Mouse (Mus musculus): ENCODE measurements around the gene Tmem254a. TPM values are rescaled to one million over a fixed set of nuclear protein-coding genes. Genes with fewer than 3 reads are reported as not detected.

Tmem254a gene
- total RNA-seq, 2 experiments from 2014 or later, result 19.3 to 19.6 TPM

Other genes with a start within 250 kb of the Tmem254a start
- 10 to 100 TPM; 21.1 to 22.0 TPM for gene Ppif, start 233.5 kb downstream of the Tmem254a start, total RNA-seq (2021)
- 10 to 100 TPM; 34.9 to 41.8 TPM for gene Zcchc24, start 158.6 kb downstream of the Tmem254a start, total RNA-seq (2021)
- gene Anxa11, start 85.5 kb downstream of the Tmem254a start, total RNA-seq (2021), result 10 to 100 TPM in 1 of 2 experiments, 1 to 10 TPM in 1; 9.3 to 11.0 TPM
- gene Plac9a, start 24.6 kb downstream of the Tmem254a start, total RNA-seq (2021), result 1 to 10 TPM in 1 of 2 experiments, not detected in 1; 1.4 TPM
- not detected for gene Cphx1, start 10.6 kb upstream of the Tmem254a start, total RNA-seq (2021)
- gene Duxbl1, start 50.9 kb upstream of the Tmem254a start, total RNA-seq (2021), result under 1 TPM in 1 of 2 experiments, not detected in 1; 0.36 TPM
- 1 to 10 TPM; 1.2 to 3.3 TPM for gene Gm9780, start 115.0 kb upstream of the Tmem254a start, total RNA-seq (2021)
- gene Tmem254c, start 139.7 kb upstream of the Tmem254a start, total RNA-seq (2021), result 10 to 100 TPM; 54.7 to 62.9 TPM
- gene Cphx2, start 153.8 kb upstream of the Tmem254a start, total RNA-seq (2021), result not detected
- gene Cphx3, start 154.6 kb upstream of the Tmem254a start, total RNA-seq (2021), result not detected
- gene Duxbl2, start 190.7 kb upstream of the Tmem254a start, total RNA-seq (2021), result under 1 TPM; 0.26 to 0.67 TPM